Mouse (Mus musculus) embryonic facial prominence, embryonic 15.5 days (tissue): ENCODE results near the gene Fxyd4. TPM values are rescaled to one million over a fixed set of nuclear protein-coding genes. Genes with fewer than 3 reads are reported as not detected.

Experiments used
- ATAC-seq: fragments of 200-750 bp; cut with Nextera tagmentation; 2 replicates; pipeline ENCODE4 v1.8.0; 2017; ENCODE audit warnings: low read depth, moderate TSS enrichment; ENCODE audit not compliant: insufficient number of reproducible peaks, low FRiP score, low TSS enrichment
- H3K27ac ChIP-seq: fragments of 300-500 bp; sonication (generic); replicated peaks from 2 replicates; pipeline ENCODE4 v1.5.1; 2015; ENCODE audit warnings: mild to moderate bottlenecking, inconsistent platforms
- H3K27me3 ChIP-seq: fragments of 300-500 bp; sonication (generic); 2 replicates; pipeline ENCODE4 v1.6.1; 2015; ENCODE audit warnings: inconsistent platforms
- H3K36me3 ChIP-seq: fragments of 300-500 bp; sonication (generic); 2 replicates; pipeline ENCODE4 v1.6.1; 2015; ENCODE audit warnings: mild to moderate bottlenecking, inconsistent platforms
- H3K4me1 ChIP-seq: fragments of 300-500 bp; sonication (generic); 2 replicates; pipeline ENCODE4 v1.6.1; 2015; ENCODE audit warnings: inconsistent platforms
- H3K4me2 ChIP-seq: fragments of 300-500 bp; sonication (generic); replicated peaks from 2 replicates; pipeline ENCODE4 v1.6.1; 2015; ENCODE audit warnings: mild to moderate bottlenecking, inconsistent platforms
- H3K4me3 ChIP-seq: fragments of 300-500 bp; sonication (generic); replicated peaks from 2 replicates; pipeline ENCODE4 v1.5.1; 2015; ENCODE audit warnings: mild to moderate bottlenecking, inconsistent platforms
- H3K9ac ChIP-seq: fragments of 300-500 bp; sonication (generic); 2 replicates; pipeline ENCODE4 v1.6.1; 2015; ENCODE audit warnings: inconsistent platforms
- H3K9me3 ChIP-seq: fragments of 300-500 bp; sonication (generic); replicated peaks from 2 replicates; pipeline ENCODE4 v1.6.1; 2016; ENCODE audit warnings: inconsistent platforms
- WGBS: fragments of 180-500 bp; shearing (Covaris S2); methylation state at CpG from one replicate; pipeline ENCODE4 v1.1.7; 2015; 5-methylcytosine and 5-hydroxymethylcytosine counted together
- microRNA-seq: library from miRNA; unstranded; fragments of <30 nt; microRNA quantifications from one replicate; pipeline ENCODE4, GENCODE M21; 2016; ENCODE audit warnings: borderline number of aligned reads
- polyA plus RNA-seq: library from polyadenylated mRNA; unstranded; fragments of >200 nt; fragmentation: Nextera tagmentation; extraction: Ambion mirVana; gene quantifications from 2 replicates; pipeline ENCODE4 v1.2.1, GENCODE M21; 2015

The Fxyd4 gene
- polyA plus RNA-seq, 1 experiment from 2014 or later = 3.4 TPM

DNA sequence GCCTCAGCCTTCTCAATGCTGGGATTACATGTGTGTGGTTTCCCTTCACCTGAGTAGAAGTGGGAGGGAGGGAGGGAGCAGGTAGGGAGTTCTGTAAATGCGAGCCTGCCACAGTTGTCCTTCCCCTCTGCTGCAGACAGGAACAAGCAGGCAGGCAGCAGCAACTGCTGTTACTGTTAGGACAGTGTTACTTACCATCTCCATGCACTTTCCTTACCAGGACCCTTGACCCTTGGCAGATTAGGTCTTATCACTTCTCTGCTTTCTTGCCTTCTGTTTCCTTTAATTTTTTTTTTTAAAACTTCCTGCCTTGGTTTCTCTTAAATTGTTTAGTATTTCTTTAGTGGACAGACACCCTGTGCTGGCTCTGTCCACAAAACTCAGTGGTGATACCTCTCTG lies 49.5 kb downstream of the Fxyd4 start:
- H3K27me3 ChIP-seq = no peaks in the 10 kb centered on the region
- H3K36me3 ChIP-seq = no peaks in the 10 kb centered on the region
- ATAC-seq = no peak
- H3K4me2 ChIP-seq = no peak overlapping the region
- 58% methylated on average over 1 of the region's 1 CpGs for WGBS
- H3K4me1 ChIP-seq = no peaks in the 10 kb centered on the region
- H3K9me3 ChIP-seq = no peaks in the 10 kb centered on the region
- no peak overlapping the region for H3K27ac ChIP-seq
- H3K4me3 ChIP-seq = no peak overlapping the region
- no peak overlapping the region for H3K9ac ChIP-seq

DNA sequence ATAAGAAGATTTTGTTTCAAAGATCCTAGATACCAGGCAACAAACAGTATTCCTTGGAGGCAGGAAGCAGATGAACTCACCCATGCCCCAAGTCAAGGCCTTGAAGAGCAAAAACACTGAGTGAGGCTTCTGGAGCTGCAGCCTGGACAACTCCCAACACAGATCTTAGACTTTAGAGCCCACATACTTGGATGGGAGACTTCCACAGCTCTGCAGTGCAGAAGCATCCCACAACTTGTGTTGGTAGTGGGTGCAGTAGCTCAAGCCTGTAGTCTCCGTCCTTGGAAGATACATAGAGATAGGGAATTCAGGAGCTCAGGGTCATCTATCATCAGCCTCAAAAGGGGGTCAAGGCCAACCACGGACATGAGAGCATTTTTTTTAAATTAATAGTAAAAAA lies 51.5 kb downstream of the Fxyd4 start:
- Histone ChIP-seq H3K4me1 (peaks cover 2% of the 10 kb centered on the region; the same call in 1 of the 2 replicates), H3K4me2 (no peak overlapping the region), H3K27me3 (no peaks in the 10 kb centered on the region), H3K9ac (no peak overlapping the region), H3K4me3 (no peak overlapping the region), H3K27ac (no peak overlapping the region), H3K9me3 (no peaks in the 10 kb centered on the region), H3K36me3 (no peaks in the 10 kb centered on the region)
- 77% methylated on average over 2 of the region's 2 CpGs for WGBS
- ATAC-seq = no peak

Small RNAs within 50 kb of the gene (microRNA-seq; reads per million reads assigned to microRNA genes)
- not detected for gene Gm25535

Other genes with a start within 250 kb of the Fxyd4 start
- gene Zfp637, start 96.5 kb downstream of the Fxyd4 start, polyA plus RNA-seq = 123 TPM in 2 replicates
- 7.6 and 9.8 TPM in 2 replicates for gene Zfp239, start 75.6 kb downstream of the Fxyd4 start, polyA plus RNA-seq
- gene Hnrnpf, start 37.4 kb downstream of the Fxyd4 start, polyA plus RNA-seq = 585 and 603 TPM in 2 replicates
- 0.64 and 0.73 TPM in 2 replicates for gene Rasgef1a, start 73.7 kb upstream of the Fxyd4 start, polyA plus RNA-seq
- gene Csgalnact2, start 201.4 kb upstream of the Fxyd4 start, polyA plus RNA-seq = 16.8 and 17.4 TPM in 2 replicates